Mouse (Mus musculus) lung, embryonic 14.5 days (tissue): ENCODE data around the gene Mad1l1. TPM values are rescaled to one million over a fixed set of nuclear protein-coding genes. Genes with fewer than 3 reads are reported as not detected.

Source experiments
- ATAC-seq: fragments of 200-750 bp; cut with Nextera tagmentation; 2 replicates; pipeline ENCODE4 v1.8.0; 2017; ENCODE audit warnings: mild to moderate bottlenecking, moderate TSS enrichment, moderate library complexity; ENCODE audit not compliant: insufficient read depth
- DNase-seq: peaks from one replicate; pipeline ENCODE4 v3.0.0-alpha.2; 2015
- H3K27ac ChIP-seq: fragments of 300-500 bp; sonication (generic); 2 replicates; pipeline ENCODE4 v1.5.1; 2014; ENCODE audit warnings: low read depth, mild to moderate bottlenecking, moderate library complexity
- H3K27me3 ChIP-seq: fragments of 300-500 bp; sonication (generic); 2 replicates; pipeline ENCODE4 v1.6.1; 2014; ENCODE audit warnings: low read length, control low read depth; ENCODE audit not compliant: insufficient read depth
- H3K36me3 ChIP-seq: fragments of 300-500 bp; sonication (generic); 2 replicates; pipeline ENCODE4 v1.6.1; 2014; ENCODE audit warnings: control low read depth; ENCODE audit not compliant: insufficient read depth
- H3K4me1 ChIP-seq: fragments of 300-500 bp; sonication (generic); 2 replicates; pipeline ENCODE4 v1.6.1; 2014; ENCODE audit warnings: antibody characterized with exemption, control low read depth; ENCODE audit not compliant: insufficient read depth
- H3K4me2 ChIP-seq: fragments of 300-500 bp; sonication (generic); 2 replicates; pipeline ENCODE4 v1.6.1; 2014; ENCODE audit warnings: mild to moderate bottlenecking
- H3K4me3 ChIP-seq: fragments of 300-500 bp; sonication (generic); 2 replicates; pipeline ENCODE4 v1.5.1; 2014; ENCODE audit warnings: low read depth, low read length
- H3K9ac ChIP-seq: fragments of 300-500 bp; sonication (generic); 2 replicates; pipeline ENCODE4 v1.6.1; 2014
- H3K9me3 ChIP-seq: fragments of 300-500 bp; sonication (generic); 2 replicates; pipeline ENCODE4 v1.6.1; 2016; ENCODE audit warnings: low read depth, low read length, control low read depth
- CTCF ChIP-seq: IDR thresholded peaks from 2 replicates; pipeline ENCODE4 v1.5.1; 2016; ENCODE audit warnings: antibody characterized with exemption, low read depth
- WGBS: fragments of 180-500 bp; shearing (Covaris S2); extraction: QIAGEN DNeasy Blood & Tissue Kit; methylation state at CpG from one replicate; pipeline ENCODE4 v1.1.7; 2014; 5-methylcytosine and 5-hydroxymethylcytosine counted together
- polyA plus RNA-seq: library from polyadenylated mRNA; unstranded; fragments of >200 nt; fragmentation: Nextera tagmentation; extraction: Ambion mirVana; gene quantifications from 2 replicates; pipeline ENCODE4 v1.2.1, GENCODE M21; 2014

Mad1l1 gene
- polyA plus RNA-seq, 1 experiment from 2014 or later, result 61.6 TPM

DNA sequence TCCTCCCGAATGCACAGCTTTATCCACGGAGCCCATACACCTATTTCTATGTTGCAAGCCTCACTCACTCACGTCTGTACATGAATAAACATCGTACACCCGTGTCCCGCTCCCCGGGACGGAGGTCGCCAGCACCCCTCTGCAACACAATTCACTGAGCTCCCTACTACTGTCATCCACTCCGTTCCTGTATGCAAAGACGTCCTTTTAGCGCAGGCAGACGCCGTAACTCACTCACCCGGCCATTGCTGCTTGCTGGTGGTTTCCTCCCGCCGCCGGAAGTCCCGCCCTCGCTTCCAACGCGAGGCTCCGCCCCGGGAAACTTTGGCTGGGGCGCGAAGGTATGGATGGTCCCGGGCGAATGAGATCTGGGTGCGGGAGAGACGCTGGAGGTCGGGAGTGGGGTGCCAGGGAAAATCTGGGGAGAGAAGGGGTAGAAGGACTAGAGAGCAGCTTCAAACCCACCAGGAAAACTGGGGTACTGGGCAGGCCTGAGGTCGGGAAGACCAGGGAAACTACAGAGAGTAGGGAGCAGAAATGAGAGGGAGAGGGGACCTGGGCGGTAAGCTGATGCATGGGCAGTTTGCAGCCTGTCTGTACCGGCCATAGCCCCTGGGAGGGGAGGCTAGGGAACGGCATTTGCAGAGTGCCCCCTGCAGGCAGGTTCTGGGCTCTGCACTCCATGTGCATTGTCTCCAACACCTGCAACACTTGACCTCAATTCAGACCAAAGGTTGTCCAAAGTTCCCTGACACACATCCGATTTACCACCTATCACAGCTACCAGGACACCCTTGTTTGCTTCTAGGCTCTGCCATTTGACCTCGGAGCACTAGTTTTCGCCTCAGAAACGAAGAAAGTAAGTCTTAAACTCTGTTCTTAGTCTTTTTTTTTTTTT lies 10.5 kb upstream of the Mad1l1 start, which contains the start of gene Mrm2:
Gene Mrm2 (minus strand): TSS at position 284 of the 898 bp plus-strand sequence.
- DNase-seq, result peak; percentile 92
- WGBS, result under 1% methylated on average over 39 of the region's 39 CpGs
- TF ChIP-seq CTCF, result peak; percentile 87

DNA sequence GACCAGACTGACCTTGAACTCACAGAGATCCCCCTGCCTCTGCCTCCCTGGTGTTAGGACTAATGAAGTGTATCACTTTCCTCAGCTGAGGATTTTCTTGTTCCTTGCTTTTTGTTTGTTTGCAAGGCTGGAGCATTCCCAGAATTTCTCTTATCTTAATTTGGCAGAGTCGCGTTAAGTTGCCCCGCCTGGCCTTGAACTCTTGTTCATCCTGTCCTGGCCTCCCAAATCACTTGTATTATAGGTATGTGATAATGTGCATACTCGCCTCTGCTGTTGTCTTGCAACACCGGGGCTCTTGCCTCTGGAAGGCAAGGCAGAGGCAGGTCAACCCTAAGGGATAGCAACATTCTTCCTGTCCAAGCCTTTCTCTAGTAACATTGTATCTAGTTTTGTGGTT lies 2.7 kb upstream of the Mad1l1 start:
- TF ChIP-seq CTCF, result no peak
- H3K36me3 ChIP-seq, result peaks cover 21% of the 10 kb centered on the region
- H3K4me2 ChIP-seq, result no peak overlapping the region
- DNase-seq, result no peak
- ATAC-seq, result no peak
- no peaks in the 10 kb centered on the region for H3K9me3 ChIP-seq
- H3K4me1 ChIP-seq, result peaks cover 8% of the 10 kb centered on the region; the same call in 1 of the 2 replicates
- no peak overlapping the region for H3K9ac ChIP-seq
- no peaks in the 10 kb centered on the region for H3K27me3 ChIP-seq
- WGBS, result 86% methylated on average over 5 of the region's 5 CpGs
- no peak overlapping the region for H3K27ac ChIP-seq
- H3K4me3 ChIP-seq, result no peak overlapping the region

More for the DNA sequence above, 10.5 kb upstream of the Mad1l1 start, which contains the start of gene Mrm2:
- Histone ChIP-seq H3K9me3 (no peaks in the 10 kb centered on the region), H3K36me3 (peaks cover 27% of the 10 kb centered on the region), H3K4me2 (peak within 1 kb of the TSS; percentile 94), H3K27me3 (no peaks in the 10 kb centered on the region), H3K9ac (peak within 1 kb of the TSS; percentile 67), H3K4me3 (peak within 1 kb of the TSS; percentile 70), H3K27ac (peak within 1 kb of the TSS; percentile 91), H3K4me1 (no peaks in the 10 kb centered on the region)
- peak; percentile 84 for ATAC-seq

DNA sequence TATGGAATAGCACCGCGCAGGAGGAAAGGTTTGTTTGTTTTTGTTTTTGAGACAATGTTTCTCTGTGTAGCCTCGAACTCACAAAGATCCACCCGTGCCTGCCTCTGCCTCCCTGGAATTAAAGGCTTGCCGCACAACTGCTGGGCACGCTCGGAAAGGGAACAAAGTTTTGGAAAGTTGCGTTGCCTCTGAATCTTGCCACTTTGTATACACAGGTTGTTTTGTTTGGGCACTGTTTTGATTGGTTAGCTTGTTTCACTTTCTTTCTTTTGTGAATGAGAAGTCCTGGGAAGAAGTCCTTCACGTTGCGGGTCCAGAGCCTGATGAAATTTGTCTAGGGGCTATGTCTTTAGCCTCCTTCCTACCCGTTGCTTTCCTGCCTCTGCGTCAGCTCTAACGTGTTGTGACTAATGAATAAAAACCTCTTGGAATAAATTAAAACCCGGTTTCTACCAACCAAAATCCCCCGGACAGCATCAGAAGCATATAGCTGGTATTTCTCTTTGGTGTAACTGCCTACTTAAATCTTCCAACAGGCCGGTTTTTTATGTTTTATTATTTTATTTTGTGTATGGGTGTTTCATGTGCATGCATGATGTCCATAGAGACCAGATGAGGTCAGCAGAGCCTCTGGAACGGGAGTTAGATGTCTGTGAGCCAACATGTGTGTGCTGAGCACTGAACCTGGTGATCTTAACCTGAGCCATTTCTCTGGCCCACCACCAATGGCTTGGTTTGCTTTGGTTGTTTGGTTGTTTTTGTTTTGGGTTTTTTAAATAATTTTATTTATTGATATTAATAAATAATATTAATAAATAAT lies 614 bp upstream of the Mad1l1 start:
- peak overlapping the region; percentile 80 for H3K27ac ChIP-seq
- H3K9me3 ChIP-seq, result no peaks in the 10 kb centered on the region
- no peak for TF ChIP-seq CTCF
- WGBS, result 2% methylated on average over 17 of the region's 17 CpGs
- H3K4me3 ChIP-seq, result peak overlapping the region; percentile 70
- H3K4me2 ChIP-seq, result peak overlapping the region; percentile 64
- DNase-seq (peak; percentile 42), ATAC-seq (no peak)
- peaks cover 8% of the 10 kb centered on the region; the same call in 1 of the 2 replicates for H3K4me1 ChIP-seq
- H3K9ac ChIP-seq, result peak overlapping the region; percentile 94
- H3K36me3 ChIP-seq, result peaks cover 5% of the 10 kb centered on the region; the same call in 1 of the 2 replicates
- H3K27me3 ChIP-seq, result no peaks in the 10 kb centered on the region

DNA sequence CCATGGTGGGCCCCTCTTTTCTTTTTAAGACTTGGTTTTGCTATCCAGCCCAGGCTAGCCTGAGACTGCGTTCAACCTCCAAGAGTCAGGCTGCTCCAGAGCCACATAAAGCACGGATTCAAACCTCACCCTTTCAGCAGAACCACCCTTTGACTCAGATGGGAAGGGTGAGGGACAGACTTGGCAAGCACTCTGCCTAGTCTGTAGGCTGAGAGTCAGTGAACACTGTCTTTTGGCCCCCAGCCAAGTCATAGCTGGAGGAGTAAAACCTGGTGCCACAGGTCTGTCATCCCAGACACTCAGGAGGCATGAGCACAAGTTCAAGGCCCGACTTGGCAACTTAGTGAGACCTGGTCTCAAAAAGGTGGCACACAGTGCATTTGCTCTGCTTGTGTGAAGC lies 4.6 kb downstream of the Mad1l1 start:
- Histone ChIP-seq H3K27me3 (no peaks in the 10 kb centered on the region), H3K36me3 (peaks cover 29% of the 10 kb centered on the region), H3K27ac (no peak overlapping the region), H3K4me1 (peaks cover 8% of the 10 kb centered on the region; the same call in 1 of the 2 replicates), H3K4me2 (no peak overlapping the region), H3K9me3 (no peaks in the 10 kb centered on the region), H3K4me3 (no peak overlapping the region), H3K9ac (no peak overlapping the region)
- peak; percentile 28 for DNase-seq
- WGBS, result 71% methylated on average over 3 of the region's 3 CpGs
- no peak for TF ChIP-seq CTCF
- ATAC-seq, result no peak

DNA sequence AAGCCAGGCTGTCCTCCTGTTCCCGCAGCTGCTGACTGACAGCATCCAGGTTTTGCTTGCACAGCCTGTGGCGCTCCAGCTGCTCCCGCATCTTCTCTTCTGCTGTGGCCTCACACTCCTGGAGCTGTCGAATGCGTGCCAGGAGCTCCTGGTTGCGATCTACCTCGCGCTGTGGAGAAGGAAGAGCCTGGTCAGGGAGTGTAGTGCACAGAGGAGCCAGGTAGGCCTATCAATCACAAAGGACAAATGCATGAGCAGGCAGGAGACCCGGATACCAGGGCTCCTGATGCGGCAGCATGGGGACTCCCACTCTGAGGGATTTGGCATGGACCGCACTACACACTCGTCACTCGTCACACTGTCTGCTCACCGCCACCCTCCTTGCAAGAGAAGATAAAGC lies 13.8 kb downstream of the Mad1l1 start:
- ATAC-seq, result no peak
- 80% methylated on average over 14 of the region's 14 CpGs for WGBS
- H3K36me3 ChIP-seq, result peaks cover 86% of the 10 kb centered on the region
- H3K4me1 ChIP-seq, result no peaks in the 10 kb centered on the region
- no peak for TF ChIP-seq CTCF
- H3K4me3 ChIP-seq, result no peak overlapping the region
- no peak for DNase-seq
- H3K4me2 ChIP-seq, result no peak overlapping the region
- H3K27me3 ChIP-seq, result no peaks in the 10 kb centered on the region
- H3K9me3 ChIP-seq, result no peaks in the 10 kb centered on the region
- no peak overlapping the region for H3K27ac ChIP-seq
- H3K9ac ChIP-seq, result no peak overlapping the region

DNA sequence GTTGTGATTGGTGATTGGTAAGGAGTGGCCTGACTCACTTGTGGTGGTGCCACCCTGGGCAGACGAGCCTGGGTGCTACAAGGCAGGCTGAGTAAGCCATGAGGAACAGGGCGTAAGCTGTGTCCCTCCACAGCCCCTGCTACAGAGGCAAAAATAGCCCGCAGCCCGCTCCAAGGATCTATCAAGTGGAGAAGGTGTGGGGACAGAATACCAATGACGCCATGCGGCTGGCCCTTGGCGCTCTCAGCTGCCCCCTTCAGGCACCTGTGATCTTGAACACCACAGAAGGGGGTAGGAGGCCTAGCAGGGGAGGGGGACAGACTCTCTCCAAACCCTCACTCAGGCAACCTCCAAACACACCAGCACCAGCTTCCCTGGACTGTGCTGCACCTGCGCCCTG lies 15.3 kb downstream of the Mad1l1 start:
- Histone ChIP-seq H3K36me3 (peaks cover 84% of the 10 kb centered on the region), H3K9ac (no peak overlapping the region), H3K27ac (no peak overlapping the region), H3K4me1 (no peaks in the 10 kb centered on the region), H3K4me3 (no peak overlapping the region), H3K9me3 (no peaks in the 10 kb centered on the region), H3K27me3 (no peaks in the 10 kb centered on the region), H3K4me2 (no peak overlapping the region)
- WGBS, result 71% methylated on average over 8 of the region's 8 CpGs
- TF ChIP-seq CTCF, result no peak
- ATAC-seq (no peak), DNase-seq (no peak)

DNA sequence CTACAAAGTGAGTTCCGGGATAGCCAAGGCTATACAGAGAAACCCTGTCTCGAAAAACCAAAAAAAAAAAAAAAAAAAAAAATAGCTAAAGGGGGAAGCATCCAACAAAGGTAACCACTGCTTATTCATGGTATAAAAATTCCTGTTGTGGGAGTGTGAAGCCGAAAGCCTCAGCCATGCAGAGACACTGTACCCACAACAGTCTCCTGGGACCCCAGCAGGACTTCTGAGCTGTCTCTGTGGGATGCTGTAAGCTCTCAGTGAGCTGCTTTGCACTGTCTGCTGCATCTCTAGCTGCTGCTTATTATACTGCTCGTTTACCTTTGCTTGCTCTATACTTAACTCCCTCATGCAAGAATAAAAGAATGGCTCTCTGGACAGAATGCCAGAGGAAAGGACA lies 23.1 kb downstream of the Mad1l1 start:
- H3K9ac ChIP-seq, result no peak overlapping the region
- DNase-seq, result no peak
- H3K27ac ChIP-seq, result no peak overlapping the region
- peaks cover 79% of the 10 kb centered on the region for H3K36me3 ChIP-seq
- H3K4me3 ChIP-seq, result no peak overlapping the region
- no peaks in the 10 kb centered on the region for H3K27me3 ChIP-seq
- H3K4me1 ChIP-seq, result no peaks in the 10 kb centered on the region
- H3K4me2 ChIP-seq, result no peak overlapping the region
- H3K9me3 ChIP-seq, result no peaks in the 10 kb centered on the region
- ATAC-seq, result no peak
- TF ChIP-seq CTCF, result no peak
- 94% methylated on average over 4 of the region's 4 CpGs for WGBS
